Mouse (Mus musculus) hindbrain, embryonic 14.5 days (tissue): ENCODE results near the gene Ccdc71. TPM values are rescaled to one million over a fixed set of nuclear protein-coding genes. Genes with fewer than 3 reads are reported as not detected.

ENCODE experiments used
- ATAC-seq: fragments of 200-750 bp; cut with Nextera tagmentation; 2 replicates; pipeline ENCODE4 v1.8.0; 2017; ENCODE audit warnings: moderate number of reproducible peaks, mild to moderate bottlenecking, moderate TSS enrichment, moderate library complexity; ENCODE audit not compliant: low FRiP score
- DNase-seq: peaks from one replicate; pipeline ENCODE4 v3.0.0-alpha.2; 2015; ENCODE audit warnings: low spot score
- H3K27ac ChIP-seq: fragments of 300-500 bp; sonication (generic); 2 replicates; pipeline ENCODE4 v1.5.1; 2014; ENCODE audit warnings: mild to moderate bottlenecking, moderate library complexity
- H3K27me3 ChIP-seq: fragments of 300-500 bp; sonication (generic); 2 replicates; pipeline ENCODE4 v1.6.1; 2014; ENCODE audit warnings: mild to moderate bottlenecking, low read length, mixed read lengths; ENCODE audit not compliant: control insufficient read depth, insufficient read depth
- H3K36me3 ChIP-seq: fragments of 300-500 bp; sonication (generic); replicated peaks from 2 replicates; pipeline ENCODE4 v1.6.1; 2014; ENCODE audit not compliant: control insufficient read depth, insufficient read depth
- H3K4me1 ChIP-seq: fragments of 300-500 bp; sonication (generic); replicated peaks from 2 replicates; pipeline ENCODE4 v1.6.1; 2014; ENCODE audit warnings: antibody characterized with exemption, low read length, mixed read lengths; ENCODE audit not compliant: control insufficient read depth, insufficient read depth
- H3K4me2 ChIP-seq: fragments of 300-500 bp; sonication (generic); replicated peaks from 2 replicates; pipeline ENCODE4 v1.6.1; 2014; ENCODE audit warnings: mild to moderate bottlenecking, moderate library complexity
- H3K4me3 ChIP-seq: fragments of 300-500 bp; sonication (generic); replicated peaks from 2 replicates; pipeline ENCODE4 v1.5.1; 2014; ENCODE audit warnings: mild to moderate bottlenecking, low read length
- H3K9ac ChIP-seq: fragments of 300-500 bp; sonication (generic); 2 replicates; pipeline ENCODE4 v1.6.1; 2014
- H3K9me3 ChIP-seq: fragments of 300-500 bp; sonication (generic); 2 replicates; pipeline ENCODE4 v1.6.1; 2016; ENCODE audit warnings: low read length; ENCODE audit not compliant: control insufficient read depth
- WGBS: fragments of 180-500 bp; shearing (Covaris S2); extraction: QIAGEN DNeasy Blood & Tissue Kit; methylation state at CpG from one replicate; pipeline ENCODE4 v1.1.7; 2014; 5-methylcytosine and 5-hydroxymethylcytosine counted together
- polyA plus RNA-seq: library from polyadenylated mRNA; unstranded; fragments of >200 nt; fragmentation: Nextera tagmentation; extraction: Ambion mirVana; gene quantifications from 2 replicates; pipeline ENCODE4 v1.2.1, GENCODE M21; 2014

Ccdc71 gene
- 44.9 and 51.4 TPM in 2 replicates for polyA plus RNA-seq

DNA sequence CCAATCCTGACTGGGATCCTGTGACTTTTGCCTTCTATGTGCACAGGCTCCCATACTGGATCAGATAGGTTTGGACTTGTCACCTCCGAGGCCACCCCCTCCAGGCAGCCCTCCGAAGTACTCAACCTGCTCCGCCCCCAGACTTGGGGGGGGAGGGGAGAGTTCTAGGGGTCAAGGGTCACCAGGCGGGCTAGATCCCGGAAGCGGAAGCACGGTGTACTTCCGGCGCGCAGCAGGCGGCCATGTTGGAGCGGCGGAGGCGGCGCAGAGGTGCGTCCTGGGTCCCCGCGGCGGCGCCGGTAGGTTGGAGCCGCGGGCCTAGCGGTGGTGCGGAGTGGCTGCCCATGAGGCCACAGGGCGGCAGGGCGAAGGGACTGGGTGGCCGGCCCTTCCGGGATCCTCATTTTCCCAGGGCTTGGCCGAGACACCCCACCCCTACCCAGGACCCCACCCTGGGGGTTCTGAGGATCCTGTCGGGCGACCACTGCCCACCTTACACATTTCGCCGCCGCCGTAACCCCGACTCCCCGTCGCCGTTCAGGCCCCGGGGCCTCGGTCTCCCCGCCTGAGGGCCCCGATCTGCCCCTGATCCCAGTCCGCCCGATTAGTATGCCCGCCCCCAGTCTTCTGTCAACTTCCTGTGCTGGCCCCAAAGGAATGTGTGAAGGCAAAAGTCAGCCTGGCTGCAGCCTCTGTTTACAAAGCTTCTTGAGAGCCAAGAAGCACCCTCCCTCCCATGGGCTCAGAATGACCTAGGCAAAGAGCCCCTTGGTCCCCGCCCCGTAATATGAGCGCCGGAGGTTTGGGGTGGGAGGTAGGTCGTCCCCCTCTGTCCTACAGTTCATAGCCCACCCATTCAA, at the start of gene Ccdc71:
Ccdc71 (plus strand) TSS at position 209 of the 860 bp plus-strand sequence.
- DNase-seq (peak; percentile 88), ATAC-seq (peak; percentile 80)
- peaks cover 27% of the 10 kb centered on the region for H3K36me3 ChIP-seq
- peak within 1 kb of the TSS; percentile 96 for H3K4me2 ChIP-seq
- peak within 1 kb of the TSS; percentile 90 for H3K27ac ChIP-seq
- H3K27me3 ChIP-seq: no peaks in the 10 kb centered on the region
- peaks cover 10% of the 10 kb centered on the region for H3K4me1 ChIP-seq
- H3K9ac ChIP-seq: peak within 1 kb of the TSS; percentile 90
- peak within 1 kb of the TSS; percentile 94 for H3K4me3 ChIP-seq
- no peaks in the 10 kb centered on the region for H3K9me3 ChIP-seq
- WGBS: under 1% methylated on average over 52 of the region's 52 CpGs

DNA sequence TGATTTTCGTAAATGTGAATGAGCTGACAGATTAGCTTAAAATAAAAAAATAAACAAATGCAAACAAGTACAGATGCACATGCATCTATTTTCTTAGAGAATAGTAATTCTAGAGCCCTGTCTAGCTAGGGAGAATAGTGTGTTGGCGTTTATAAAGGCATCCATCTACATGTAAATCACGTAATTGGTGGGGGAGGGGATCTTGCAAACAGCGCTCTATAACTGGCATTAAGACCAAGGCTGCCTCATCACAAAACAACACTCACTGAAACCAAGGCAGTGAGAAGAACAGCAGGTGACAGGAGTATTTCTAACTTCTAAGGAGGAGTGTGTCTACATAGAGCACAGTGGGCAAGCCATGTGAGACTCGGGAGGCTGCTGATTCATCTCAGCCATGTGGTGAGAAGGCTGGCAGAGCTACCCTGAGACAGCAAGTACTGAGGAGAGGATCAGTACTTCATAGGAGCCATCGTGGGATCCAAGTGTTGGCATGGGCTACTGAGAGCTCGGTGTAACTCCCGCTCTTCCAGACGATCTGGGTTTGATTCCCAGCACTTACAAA, 48.9 kb upstream of the Ccdc71 start:
- Histone ChIP-seq H3K4me3 (no peak overlapping the region), H3K4me1 (no peaks in the 10 kb centered on the region), H3K36me3 (no peaks in the 10 kb centered on the region), H3K27ac (no peak overlapping the region), H3K27me3 (no peaks in the 10 kb centered on the region), H3K4me2 (no peak overlapping the region), H3K9ac (no peak overlapping the region), H3K9me3 (no peaks in the 10 kb centered on the region)
- ATAC-seq (no peak), DNase-seq (no peak)
- 73% methylated on average over 9 of the region's 9 CpGs for WGBS

DNA sequence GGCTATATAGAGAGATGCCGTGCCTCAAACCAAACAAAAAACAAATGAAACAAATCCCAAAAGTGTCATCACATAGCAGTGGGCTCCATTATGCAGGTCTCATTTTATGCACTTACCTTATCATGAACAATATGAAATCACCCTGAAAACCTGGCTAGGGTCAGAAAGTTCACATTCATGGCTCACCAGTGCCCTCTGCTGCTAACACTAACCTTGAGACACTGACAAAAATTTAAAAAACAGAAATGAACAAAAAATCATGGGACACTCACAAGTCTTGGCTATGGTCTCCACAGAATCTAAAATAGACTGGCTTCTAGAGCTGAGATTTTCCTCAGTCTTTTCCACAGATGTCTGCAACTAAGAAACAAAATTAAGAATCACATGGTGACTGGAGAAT, 48.1 kb upstream of the Ccdc71 start:
- Histone ChIP-seq H3K4me2 (no peak overlapping the region), H3K9ac (no peak overlapping the region), H3K27me3 (no peaks in the 10 kb centered on the region), H3K9me3 (no peaks in the 10 kb centered on the region), H3K36me3 (no peaks in the 10 kb centered on the region), H3K4me1 (no peaks in the 10 kb centered on the region), H3K27ac (no peak overlapping the region), H3K4me3 (no peak overlapping the region)
- DNase-seq (no peak), ATAC-seq (no peak)
- 91% methylated on average over 1 of the region's 1 CpGs for WGBS

DNA sequence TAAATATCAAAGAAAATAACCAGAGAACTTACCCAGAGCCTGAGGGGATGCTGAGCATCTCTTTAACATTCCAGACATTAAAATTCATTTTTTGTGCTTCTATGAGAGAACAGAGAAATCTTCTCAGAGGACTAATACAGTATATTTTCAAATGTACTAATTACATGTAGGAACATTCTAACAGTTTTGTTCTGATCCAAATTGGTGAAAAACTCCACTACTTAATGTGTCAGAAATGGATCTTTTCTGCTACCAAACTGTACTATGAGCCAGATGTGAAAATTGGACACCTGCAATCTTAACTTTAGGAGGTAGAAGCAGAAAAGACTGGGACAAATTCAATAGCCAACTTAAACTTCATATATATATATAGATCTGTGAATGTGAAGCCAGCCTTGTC, 31.9 kb upstream of the Ccdc71 start, which contains the start of gene Ccdc36:
Ccdc36 (minus strand) TSS at position 101 of the 400 bp plus-strand sequence.
- Histone ChIP-seq H3K4me3 (no peak within 1 kb of the TSS), H3K9ac (no peak within 1 kb of the TSS), H3K27me3 (no peaks in the 10 kb centered on the region), H3K9me3 (no peaks in the 10 kb centered on the region), H3K27ac (no peak within 1 kb of the TSS), H3K4me2 (no peak within 1 kb of the TSS), H3K4me1 (no peaks in the 10 kb centered on the region), H3K36me3 (no peaks in the 10 kb centered on the region)
- ATAC-seq (no peak), DNase-seq (no peak)

DNA sequence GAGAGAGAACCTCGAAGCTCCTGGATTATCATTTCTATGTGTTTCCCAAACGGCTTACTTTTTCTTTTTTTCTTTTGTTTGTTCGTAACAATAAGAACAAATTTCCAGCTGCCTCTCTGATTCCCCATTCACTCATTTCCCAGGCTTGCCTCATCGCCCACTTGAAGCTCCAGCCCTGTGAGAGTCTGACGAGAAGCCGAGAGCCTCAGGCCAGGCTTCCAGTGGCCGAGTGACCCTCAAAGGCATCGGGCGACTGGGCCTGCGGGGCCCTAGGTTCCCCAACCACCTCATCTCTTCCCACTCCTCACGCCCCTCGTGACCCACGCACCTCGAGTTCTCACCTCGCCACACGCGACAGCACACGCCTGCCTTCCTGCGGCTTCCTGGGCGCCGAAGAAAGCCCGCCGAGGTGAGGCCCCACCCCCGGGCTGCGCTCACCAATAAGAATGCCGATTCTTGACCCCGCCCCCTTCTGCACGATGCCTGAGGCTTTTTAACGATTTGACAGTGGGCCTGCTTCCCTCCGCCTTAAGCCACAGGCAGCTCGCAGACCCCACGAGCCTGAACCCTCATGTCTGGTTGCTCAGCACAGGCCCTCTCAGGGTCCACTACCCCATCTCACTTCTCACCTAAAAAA, 28.8 kb upstream of the Ccdc71 start:
- ATAC-seq (no peak), DNase-seq (peak; percentile 48)
- H3K9ac ChIP-seq: no peak overlapping the region
- 48% methylated on average over 32 of the region's 32 CpGs for WGBS
- no peaks in the 10 kb centered on the region for H3K36me3 ChIP-seq
- H3K27ac ChIP-seq: no peak overlapping the region
- peak overlapping the region; percentile 48 for H3K4me2 ChIP-seq
- peak overlapping the region; percentile 26 for H3K4me3 ChIP-seq
- no peaks in the 10 kb centered on the region for H3K27me3 ChIP-seq
- 0 out of 2 replicates have a peak, but pooled peaks cover 3% of the 10 kb centered on the region for H3K4me1 ChIP-seq
- H3K9me3 ChIP-seq: no peaks in the 10 kb centered on the region

DNA sequence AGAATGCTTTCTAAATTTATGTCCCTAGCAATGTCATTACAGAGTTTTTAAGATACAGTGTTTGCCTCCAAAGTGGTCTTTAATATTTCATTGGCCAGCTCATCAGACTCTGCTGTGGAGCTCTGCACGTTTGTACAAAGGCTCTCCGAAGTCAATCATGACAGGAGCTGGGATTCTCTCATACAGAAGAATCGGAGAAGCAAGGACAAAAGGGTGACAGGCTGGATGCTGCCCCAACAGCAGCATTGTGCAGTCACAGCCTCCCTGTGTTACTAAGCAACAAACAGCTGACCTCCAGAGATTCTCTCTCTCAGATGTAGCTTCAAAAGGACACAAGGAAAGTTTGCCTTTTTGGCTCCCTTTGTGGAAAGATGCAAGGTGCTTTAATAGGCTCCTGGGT, 24.1 kb upstream of the Ccdc71 start, which contains the start of gene BC048562:
BC048562 (plus strand) TSS at position 301 of the 400 bp plus-strand sequence.
- Histone ChIP-seq H3K4me3 (no peak within 1 kb of the TSS), H3K9ac (no peak within 1 kb of the TSS), H3K36me3 (no peaks in the 10 kb centered on the region), H3K9me3 (no peaks in the 10 kb centered on the region), H3K4me1 (0 out of 2 replicates have a peak, but pooled peaks cover 4% of the 10 kb centered on the region), H3K4me2 (no peak within 1 kb of the TSS), H3K27ac (no peak within 1 kb of the TSS), H3K27me3 (no peaks in the 10 kb centered on the region)
- 26% methylated on average over 3 of the region's 3 CpGs for WGBS
- ATAC-seq (no peak), DNase-seq (no peak)

DNA sequence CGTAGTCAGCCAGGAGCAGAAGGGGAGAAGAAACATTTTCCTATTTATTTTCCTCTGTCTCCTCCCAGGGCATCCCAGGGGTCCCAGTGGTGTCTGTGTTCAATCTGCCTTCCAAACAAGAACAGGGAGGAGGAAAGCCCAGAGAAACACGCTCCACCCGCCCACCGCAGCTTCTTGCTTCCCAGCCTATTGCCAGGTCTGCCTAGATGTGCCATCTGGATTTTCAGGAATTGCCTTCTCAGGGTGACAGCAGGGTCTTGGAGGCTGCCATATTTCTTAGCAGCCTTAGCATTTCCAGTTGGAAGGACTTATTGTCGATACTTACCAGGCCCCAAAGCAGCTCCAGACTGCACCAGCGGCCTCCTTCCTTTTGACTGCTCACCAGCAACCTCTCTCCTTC, 21.2 kb upstream of the Ccdc71 start:
- Histone ChIP-seq H3K9ac (no peak overlapping the region), H3K4me3 (no peak overlapping the region), H3K4me1 (0 out of 2 replicates have a peak, but pooled peaks cover 4% of the 10 kb centered on the region), H3K9me3 (no peaks in the 10 kb centered on the region), H3K27me3 (no peaks in the 10 kb centered on the region), H3K36me3 (no peaks in the 10 kb centered on the region), H3K27ac (no peak overlapping the region), H3K4me2 (no peak overlapping the region)
- no peak for DNase-seq
- no peak for ATAC-seq
- 89% methylated on average over 6 of the region's 6 CpGs for WGBS

- DNase-seq (no peak), ATAC-seq (no peak)
- Histone ChIP-seq H3K27me3 (no peaks in the 10 kb centered on the region), H3K9me3 (no peaks in the 10 kb centered on the region), H3K27ac (no peak overlapping the region), H3K36me3 (no peaks in the 10 kb centered on the region), H3K4me2 (no peak overlapping the region), H3K4me1 (0 out of 2 replicates have a peak, but pooled peaks cover 4% of the 10 kb centered on the region), H3K9ac (no peak overlapping the region), H3K4me3 (no peak overlapping the region)
- WGBS: 82% methylated on average over 5 of the region's 5 CpGs
Measured at GRCm38 (mm10) chr9:108440485-108440884, 19.8 kb upstream of the Ccdc71 start.
